Mouse (Mus musculus) kidney, adult 11 months (tissue): Measurements from ENCODE around the gene Gtpbp4.
"Not testable (repeated sequence)": the region's sequence is repeated elsewhere in the genome, so short reads cannot be mapped to it uniquely, and the experiment has no call there.

Experiments
- DNase-seq: peaks from one replicate; pipeline ENCODE4 v3.0.0; 2022

Gtpbp4 gene

DNA sequence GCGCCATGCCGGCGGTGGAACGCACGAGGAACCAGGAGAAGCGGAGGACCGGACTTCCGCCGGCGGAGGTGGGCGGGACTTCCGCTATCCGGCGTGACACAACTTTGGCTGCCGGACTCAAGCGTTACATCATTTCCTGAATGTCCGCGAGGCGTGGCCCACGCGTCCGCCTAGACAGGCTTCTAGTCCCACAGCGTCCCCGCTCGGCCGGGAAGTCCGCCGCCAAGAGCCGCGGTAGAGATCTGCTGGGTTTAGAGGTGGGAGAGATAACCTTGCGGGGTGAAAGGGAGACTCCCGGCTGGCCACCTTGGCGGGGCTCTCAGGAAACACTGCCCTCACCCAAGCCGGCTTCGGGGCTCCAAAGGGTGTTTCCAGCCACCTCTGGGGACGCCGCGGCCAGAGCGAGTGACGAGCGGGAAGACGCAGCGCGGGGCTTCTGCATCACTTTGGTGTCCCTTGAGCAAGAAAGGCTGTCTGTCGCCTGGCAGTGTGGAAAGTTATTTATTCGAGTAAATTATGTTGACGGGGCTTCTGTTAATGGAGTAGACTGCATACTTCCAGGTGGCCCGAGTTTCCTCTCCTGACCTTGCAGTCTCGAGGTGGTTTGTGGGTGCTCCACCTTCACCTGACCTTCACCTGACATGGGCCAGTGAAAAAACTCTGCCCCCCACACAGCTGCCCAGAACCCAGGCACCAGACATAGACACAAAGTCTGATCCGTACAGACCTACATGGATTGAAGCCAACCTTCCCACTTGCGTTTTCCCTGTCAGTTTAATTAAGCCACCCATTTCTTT, at the start of gene Gtpbp4:
TSS of gene Gtpbp4 (minus strand) at position 94 of the 797 bp plus-strand sequence.
- DNase-seq = peak; percentile 97

DNA sequence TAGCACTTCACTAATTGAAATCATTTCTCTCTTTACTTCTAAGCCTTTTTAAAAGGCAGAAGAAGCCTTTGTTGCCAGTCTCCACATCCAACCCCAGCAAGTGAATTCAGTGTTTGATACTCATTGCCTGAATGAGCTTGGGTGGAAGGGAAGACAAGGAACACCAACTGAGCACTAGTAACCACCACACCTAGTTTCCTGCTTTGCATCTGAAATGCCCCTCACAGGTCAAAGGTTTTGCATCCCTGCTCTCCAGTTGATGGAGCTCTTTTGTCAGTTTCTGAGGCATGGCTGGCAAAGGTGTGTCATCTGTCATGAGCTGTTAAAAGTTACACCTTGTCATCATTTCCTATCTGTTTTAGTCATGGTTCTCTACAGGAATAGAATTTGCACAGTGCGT, 48.8 kb upstream of the Gtpbp4 start:
- DNase-seq = no peak

DNA sequence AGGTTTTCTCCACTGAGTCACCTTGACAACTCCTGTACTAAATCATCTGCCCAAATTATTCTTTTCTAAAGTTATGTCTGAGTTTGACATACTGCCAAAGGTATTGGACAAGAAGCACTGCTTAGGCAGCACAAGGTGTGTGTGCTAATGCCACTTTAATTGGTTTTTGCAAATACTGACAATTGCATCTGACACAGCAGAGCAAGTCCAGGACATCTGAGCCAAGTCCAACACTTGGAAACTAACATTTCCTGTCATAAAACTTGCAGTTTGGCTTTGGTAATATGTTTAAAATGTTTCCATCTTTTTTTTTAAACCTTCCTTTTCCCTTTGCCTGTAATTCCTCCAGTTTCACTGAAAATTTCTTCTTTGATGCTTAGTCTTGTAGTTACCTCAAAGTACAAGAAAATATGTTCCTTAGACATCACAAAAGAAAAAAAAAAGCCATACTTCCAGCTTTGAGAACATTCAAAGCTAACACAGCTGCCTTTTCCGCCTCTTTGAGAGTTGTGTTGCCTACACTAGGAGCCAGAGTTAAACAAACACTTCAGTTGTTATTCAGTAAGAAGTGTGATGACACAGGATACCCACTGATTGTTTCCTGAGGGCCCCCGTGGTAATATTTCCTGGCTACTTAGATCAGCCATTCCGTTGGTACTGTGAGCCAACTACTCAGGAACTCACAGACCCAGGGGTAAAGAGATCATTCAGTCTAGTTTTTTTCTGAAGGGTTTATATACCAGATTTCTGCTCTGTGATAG, 47.6 kb upstream of the Gtpbp4 start:
- no peak for DNase-seq

DNA sequence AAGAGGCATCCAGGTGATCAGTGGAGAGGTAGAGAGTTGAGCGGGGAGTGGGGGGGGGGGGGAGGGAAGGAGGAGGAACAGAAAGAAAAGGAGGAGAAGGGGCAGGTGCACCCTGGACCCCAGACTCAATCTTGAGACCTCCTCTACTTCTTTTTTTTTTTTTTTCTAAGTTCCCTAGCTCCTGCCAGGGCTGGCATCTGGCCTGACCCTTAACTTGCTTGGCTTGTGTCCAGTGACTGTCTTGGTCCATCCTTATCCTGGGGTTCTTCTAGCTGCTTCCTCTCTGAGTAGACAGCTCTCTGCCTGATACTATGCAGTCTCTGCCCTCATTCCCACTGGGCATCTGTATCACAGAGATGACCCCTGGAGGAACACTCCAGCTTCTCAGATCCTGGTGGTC, 44.7 kb upstream of the Gtpbp4 start:
- no peak for DNase-seq

DNA sequence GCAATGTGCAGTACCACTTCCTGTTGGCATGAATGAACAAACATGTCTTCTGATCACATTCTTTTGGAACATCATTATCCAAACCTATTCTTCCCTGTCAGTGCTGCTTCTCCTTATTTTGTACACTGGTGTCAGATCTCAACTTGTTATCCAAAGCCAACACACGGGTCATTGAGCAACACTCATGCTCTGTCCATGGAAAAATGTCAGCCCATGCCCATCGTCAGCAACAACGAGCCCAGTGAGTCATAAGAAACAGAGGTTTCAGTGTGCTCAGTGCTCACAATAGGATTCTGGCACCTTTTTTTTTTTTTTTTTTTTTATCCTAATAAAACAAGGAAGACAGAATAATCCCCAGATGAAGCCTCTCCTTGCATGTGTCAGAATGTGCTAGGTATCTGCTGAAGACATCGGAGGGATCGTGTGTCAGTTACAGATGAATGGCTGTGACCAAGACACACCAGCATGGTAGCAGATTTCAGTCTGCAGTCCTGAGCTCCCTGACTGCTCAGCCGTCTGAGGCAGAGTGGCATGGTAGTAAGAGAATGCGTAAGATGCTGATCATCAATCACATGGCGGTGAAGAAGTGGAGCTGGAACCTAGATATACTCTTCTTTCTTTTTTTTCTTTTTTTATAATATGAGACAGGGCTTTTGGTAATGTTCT, 36.2 kb upstream of the Gtpbp4 start:
- DNase-seq = no peak

DNA sequence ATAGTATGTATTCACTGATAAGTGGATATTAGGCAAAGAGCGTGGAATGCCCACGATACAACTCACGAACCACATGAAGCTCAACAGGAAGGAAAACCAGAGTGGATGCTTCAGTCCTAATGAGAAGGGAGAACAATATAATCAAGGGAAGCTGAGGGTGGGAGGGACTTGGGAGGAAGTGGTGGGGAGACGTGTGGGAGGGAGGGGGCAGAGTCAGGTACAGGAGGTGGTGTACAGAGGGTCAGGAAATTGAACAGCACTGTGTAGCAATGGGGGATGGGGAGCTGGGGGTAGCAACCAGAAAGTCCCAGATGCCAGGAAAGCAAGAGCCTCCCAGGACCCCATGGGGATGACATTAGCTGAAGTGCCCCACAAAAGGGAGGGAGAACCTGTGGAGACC, 34.5 kb upstream of the Gtpbp4 start:
- DNase-seq = no peak

DNA sequence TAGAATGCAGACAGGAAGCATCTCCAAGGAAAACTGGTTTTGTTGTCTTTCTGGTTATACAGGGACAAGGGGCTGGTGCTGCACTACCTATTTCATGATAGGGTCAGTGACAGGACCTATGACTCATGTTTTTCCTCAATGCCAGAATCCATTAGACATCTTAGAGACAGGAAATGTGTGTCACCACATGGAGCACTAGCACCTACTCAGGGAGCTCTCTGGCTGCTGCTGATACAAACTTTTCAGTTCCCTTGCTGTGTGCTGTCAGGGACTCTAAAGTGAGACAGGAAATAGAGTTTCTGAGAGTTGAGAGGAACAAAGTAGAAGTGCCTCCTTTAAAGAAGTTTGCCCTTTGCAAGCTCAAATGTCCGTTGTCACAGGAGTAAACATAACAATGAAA, 31.4 kb upstream of the Gtpbp4 start:
- DNase-seq = no peak

DNA sequence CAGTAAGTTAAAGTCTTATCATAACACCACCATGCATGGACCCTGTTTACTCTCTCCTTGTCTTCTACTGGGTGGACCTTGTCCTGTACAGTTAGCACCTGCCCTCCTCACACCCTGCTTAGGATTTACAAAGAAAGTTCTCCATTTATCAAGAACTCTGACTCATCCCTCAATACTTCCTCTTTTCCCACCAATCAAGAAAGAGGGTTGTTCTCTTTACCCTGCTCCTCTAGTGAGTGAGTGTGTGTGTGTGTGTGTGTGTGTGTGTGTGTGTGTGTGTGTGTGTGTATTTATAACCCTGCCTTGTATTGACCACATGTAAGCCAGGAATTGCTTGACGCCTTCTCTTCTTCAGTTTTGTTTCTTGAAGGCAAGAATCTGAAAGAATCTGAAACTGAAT, 26.7 kb upstream of the Gtpbp4 start:
- no peak for DNase-seq

DNA sequence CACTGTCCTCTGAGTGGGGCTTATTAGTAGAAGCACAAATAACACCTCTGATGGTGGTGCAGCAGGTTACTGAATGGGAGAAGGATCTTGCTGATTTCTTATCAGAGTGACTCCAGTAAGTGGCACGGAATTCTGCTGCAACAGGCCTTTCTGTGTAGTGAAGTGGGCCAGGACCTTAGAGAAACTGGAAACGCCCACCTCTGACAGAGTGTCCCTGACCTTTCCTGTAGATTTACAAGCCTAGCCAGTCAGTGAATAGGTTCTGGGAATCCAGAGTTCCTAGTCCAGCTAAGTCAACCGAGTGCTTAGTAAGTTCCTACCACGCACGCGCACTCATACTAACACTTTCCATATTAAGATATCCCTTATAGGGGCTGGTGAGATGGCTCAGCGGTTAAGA, 25.7 kb upstream of the Gtpbp4 start:
- DNase-seq = no peak

DNA sequence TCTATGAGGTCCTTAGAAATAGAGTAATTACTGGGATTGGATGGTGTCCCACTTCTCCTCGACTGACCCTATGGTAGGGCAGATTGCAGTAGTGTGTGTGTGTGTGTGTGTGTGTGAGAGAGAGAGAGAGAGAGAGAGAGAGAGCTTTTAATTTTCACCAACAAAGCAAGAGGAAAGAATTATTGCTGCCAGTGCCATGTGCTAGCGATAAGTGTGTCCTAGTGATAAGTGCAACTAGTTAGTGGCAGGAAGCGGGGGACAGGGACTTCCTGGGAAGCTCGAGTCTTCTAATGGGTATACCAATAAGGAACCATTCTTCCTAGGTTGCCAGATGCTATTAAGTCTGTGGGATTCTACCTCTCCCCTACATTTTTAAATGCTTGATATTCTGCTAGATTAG, 23.8 kb upstream of the Gtpbp4 start:
- DNase-seq = no peak

DNA sequence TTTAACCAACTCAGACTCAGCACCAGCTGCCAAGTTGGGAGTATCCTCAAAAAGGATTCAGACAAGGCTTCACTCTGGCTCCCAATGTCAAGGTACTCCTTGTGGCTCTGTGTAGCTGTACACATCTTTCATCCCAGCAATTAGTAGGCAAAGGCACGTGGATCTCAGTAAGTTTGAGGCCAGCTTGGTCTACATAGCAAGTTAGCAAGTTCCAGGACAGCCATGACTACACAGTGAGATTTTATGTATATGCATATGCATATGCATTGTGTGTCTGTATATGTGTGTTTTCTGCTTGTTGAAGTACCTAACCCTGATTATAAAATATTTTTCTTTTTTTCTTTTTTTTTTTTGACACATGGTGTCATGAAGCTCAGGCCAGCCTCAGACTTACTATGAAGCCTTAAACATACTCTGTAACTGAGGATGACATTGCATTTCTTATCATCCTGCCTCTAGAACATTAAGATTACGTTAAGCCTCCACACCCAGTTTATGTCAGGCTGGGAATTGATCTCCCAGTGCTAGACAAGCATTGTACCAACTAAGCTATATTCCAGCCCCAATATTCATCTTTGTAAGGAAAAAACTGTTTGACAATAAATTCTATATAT, 23.2 kb upstream of the Gtpbp4 start:
- no peak for DNase-seq

DNA sequence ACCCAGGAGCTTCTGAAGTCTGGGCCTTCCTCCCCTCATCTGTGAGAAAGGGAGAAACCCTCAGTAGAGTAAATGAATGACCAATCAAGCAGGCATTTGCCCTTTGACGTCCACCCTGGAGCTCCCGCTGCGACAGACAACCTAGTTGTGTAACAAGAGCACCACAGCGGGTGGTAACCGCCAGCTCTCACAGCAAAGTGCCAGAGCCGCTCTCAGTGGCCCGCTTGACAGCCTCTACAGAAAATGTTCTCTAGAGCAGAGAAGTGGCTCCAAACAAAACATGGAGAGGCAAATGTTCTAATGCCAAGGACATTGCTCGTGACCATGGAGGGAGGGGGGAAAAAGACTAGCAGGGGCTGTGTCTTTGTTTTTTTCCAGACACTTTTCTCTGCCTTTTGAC, 21.3 kb upstream of the Gtpbp4 start:
- peak; percentile 89 for DNase-seq

DNA sequence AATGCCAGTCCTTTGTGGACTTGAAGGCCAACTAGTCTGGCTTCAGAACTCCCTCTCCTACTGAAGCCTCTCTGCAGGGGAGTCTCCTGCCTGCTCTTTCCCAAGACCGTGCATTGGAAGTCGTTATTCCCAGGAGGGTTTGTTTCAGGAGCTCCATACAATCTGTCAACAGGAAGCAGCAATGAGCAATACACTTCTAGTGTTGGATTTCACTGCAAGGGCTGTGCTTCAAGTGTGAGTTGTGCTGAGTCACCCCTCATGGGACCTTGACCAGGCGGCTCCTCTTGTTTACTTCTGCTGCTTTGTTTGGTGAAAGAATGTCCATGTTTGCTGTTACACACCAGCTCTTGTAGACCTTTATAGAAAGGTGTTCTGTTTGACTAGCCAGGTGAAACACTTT, 18.5 kb upstream of the Gtpbp4 start:
- peak; percentile 63 for DNase-seq

DNA sequence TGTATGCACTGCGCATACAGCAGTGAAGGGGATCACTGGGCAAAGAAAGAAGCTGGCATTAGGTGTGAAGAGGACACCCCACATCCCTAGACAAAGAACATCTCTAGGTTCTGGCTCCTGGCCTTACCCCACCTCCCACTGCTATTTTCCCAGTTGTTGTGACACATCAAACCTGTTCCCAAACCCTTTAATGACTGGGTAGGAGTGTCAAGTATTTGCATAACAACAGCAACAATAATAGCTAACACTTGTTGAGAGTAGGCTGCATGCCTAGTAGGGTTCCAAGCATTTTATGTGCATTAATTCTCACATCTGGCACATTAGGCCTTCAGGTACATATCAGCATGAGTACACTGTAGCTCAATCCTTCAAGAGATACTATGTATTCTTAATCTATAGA, 17.6 kb upstream of the Gtpbp4 start:
- DNase-seq = no peak

DNA sequence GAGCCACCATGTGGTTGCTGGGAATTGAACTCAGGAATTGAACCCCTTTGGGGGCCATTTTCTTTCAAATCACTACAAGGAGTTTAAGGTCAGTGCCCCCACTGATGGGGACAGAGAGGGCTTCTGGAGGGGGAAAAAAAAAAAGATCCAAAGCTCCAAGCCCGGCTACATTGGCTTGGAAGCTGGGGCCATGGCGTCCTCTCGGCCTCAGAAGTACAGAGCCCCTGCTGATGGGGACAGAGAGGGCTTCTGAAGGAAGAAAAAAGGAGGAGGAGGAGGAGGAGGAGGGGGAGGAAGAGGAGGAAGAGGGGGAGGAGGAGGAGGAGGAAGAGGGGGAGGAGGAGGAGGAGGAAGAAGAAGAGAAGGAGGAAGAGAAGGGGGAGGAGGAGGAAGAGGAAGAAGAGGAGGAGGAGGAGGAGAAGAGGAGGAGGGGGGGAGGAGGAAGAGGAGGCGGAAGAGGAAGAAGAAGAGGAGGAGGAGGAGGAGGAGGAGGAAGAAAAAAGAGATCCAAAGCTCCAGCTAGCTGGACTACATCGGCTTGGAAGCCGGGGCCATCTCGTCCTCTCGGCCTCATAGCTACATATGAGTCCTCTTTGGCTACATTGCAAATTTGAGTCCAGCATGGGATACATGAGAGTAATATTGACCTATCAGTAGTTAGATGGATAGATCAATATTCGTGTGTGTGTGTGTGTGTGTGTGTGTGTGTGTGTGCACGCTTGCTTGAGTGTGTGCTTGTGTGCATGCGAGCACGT, 15.9 kb upstream of the Gtpbp4 start:
- no peak for DNase-seq

DNA sequence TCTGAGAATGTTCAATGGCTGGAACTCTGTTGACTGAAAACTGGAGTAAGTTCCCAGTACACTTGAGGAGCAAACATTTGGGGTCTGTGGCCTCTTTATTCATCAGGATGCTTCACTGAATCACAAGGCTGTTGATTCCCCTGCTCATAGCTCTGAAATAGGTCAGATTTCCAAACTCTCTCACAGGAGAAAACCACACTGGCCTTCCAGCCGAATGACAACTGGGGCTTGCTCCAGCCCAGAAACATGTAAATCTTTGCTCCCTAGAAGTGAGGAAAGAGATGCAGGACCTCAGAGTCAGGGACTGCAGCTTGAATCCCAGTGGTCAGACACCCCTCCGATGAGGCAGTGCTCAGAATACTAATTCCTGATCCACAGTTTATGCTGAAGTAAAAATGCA, 7.4 kb upstream of the Gtpbp4 start:
- no peak for DNase-seq

DNA sequence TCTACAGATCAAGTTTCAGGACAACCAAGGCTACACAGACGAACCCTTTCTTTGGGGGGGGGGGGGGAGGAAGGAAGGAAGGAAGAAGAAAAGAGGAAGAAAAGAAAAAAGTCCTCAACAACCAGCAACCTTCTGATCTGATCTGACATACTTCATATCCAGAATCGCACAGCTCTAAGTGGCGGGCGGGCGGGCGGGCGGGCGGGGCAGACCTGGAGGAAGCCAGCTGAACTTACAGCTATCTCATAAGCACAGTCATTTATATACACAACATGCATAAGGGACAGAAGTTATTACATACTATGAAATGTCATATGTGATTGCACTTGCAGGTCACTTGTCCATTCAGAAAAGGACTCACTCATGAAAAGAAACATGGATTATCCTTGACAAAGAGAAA, 3.6 kb upstream of the Gtpbp4 start:
- DNase-seq = no peak

DNA sequence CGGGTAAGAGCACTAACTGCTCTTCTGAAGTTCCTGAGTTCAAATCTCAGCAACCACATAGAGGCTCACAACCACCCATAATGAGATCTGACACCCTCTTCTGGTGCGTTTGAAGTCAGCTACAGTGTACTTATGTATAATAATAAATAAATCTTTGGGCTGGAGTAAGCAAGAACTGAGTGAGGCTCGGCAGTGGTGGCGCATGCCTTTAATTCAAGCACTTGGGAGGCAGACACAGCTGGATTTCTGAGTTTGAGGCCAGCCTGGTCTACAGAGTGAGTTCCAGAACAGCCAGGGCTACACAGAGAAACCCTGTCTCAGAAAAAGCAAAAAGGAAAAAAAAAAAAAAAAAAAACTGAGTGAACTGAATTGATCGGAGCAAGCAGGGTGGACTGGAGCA, 1.3 kb upstream of the Gtpbp4 start:
- DNase-seq = not testable (repeated sequence)

DNA sequence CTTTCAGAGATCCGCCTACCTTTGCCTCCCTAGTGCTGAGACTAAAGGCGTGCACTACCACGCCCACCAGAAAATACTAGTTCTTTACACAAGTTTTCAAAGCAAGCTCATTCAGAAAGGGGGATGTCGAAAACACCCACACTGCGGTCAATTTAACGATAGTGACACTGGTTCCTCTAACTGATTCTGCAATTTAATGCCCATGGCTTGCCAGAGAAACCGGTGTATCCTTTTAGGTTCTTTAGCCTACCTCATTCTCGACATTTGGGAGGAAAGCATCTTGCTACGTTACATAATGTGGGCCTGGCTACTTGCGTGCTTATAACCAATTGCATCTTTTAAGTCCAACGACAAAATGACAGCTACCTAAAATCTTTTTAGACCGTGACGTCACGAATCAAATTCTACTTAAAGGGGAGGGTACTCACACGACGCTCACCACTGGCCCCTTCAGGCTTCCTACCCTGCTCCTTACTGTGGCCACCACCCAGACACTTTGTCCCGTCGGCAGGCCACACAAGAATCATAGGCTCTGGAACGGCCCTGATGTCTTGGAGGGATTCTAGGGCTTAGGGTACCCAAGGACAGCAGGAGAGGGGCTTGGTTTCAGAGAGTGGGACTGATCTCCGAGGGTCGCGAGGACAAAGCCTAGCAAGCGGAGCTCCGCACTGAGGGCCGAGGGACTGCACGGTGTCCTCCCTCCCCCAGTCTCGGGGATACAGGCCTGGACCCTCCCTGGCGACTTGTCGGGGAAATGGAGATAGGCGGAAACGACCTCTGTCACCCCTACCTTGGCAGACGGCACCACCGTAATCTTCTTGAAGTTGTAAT, 509 bp downstream of the Gtpbp4 start:
- DNase-seq = no peak

DNA sequence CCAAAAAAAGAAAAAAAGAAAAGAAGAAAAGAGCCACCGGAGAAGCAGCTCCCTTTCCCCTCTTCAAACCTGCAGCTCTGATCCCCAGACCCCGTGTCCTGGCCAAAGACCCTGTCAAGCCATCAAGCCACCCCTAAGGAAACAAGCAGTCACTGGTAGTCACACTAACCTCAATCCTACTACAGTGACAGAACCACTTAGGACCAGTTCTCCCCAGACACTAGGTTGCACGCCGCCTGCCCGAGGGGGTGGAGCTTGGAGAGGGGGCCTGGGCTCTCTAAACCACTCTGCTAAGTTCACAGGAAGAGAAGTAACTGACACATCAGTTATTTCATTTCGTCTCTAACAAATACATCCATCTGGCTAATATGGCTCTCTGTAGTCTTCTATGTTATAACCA, 3.7 kb downstream of the Gtpbp4 start:
- DNase-seq = no peak

DNA sequence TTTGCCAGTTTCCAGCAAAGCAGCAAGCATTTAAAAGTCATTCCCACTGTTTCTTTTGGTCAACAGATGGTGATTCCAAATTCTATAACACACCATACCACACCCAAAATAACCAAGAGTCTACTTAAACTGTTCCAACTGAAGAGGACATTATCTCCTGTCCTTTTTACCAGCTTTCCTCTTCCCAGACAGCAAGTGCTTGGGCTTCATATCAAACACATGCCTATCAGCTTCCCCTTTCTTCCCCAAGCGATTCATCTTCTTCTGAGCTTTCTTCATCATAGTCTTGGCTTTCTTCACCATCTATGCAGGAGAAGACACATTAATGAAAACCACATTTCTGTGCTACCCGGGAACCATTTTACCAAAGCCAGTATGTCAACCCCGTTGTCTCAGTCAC, 22.9 kb downstream of the Gtpbp4 start:
- DNase-seq = no peak

DNA sequence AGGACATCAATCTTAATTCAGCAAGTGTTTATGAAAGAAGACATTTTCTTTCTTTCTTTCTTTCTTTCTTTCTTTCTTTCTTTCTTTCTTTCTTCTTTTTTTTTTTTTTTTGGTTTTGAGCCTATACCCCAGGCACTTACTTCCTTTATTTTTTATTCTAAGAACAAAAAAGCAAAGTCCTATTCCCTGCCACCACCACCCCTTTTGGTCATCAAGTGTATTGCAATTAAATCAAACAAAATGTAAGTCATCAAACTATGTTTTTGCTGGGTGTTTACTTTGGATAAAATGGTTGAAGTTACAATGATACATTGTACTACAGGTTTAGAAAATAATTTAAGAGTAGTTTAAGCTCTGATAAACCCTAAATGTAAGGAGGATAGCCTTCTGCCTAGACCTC, 23.5 kb downstream of the Gtpbp4 start:
- no peak for DNase-seq
